Mouse (Mus musculus): ENCODE results near the gene Cep104. TPM values are rescaled to one million over a fixed set of nuclear protein-coding genes. Genes with fewer than 3 reads are reported as not detected.

Cep104 gene
- polyA plus RNA-seq, 1 experiment from 2014 or later, result 11.4 TPM

Other genes starting within 250 kb of the Cep104 start
- 50.5 and 57.8 TPM in 2 replicates for gene A430005L14Rik, start 18.0 kb upstream of the Cep104 start, polyA plus RNA-seq (2014; fragmentation: Nextera tagmentation; extraction: Ambion mirVana)
- 4.9 and 7.5 TPM in 2 replicates for gene Dffb, start 68 bp upstream of the Cep104 start, polyA plus RNA-seq (2014; fragmentation: Nextera tagmentation; extraction: Ambion mirVana)
- 13.4 and 14.7 TPM in 2 replicates for gene Lrrc47, start 36.5 kb downstream of the Cep104 start, polyA plus RNA-seq (2014; fragmentation: Nextera tagmentation; extraction: Ambion mirVana)
- 95.7 and 104 TPM in 2 replicates for gene Smim1, start 51.0 kb downstream of the Cep104 start, polyA plus RNA-seq (2014; fragmentation: Nextera tagmentation; extraction: Ambion mirVana)
- not detected in 2 replicates for gene Ccdc27, start 67.5 kb downstream of the Cep104 start, polyA plus RNA-seq (2014; fragmentation: Nextera tagmentation; extraction: Ambion mirVana)
- gene Trp73, start 165.0 kb downstream of the Cep104 start, polyA plus RNA-seq (2014; fragmentation: Nextera tagmentation; extraction: Ambion mirVana), result not detected in 2 replicates
- 22.1 and 26.5 TPM in 2 replicates for gene Wrap73, start 167.2 kb downstream of the Cep104 start, polyA plus RNA-seq (2014; fragmentation: Nextera tagmentation; extraction: Ambion mirVana)
- gene Tprgl, start 185.5 kb downstream of the Cep104 start, polyA plus RNA-seq (2014; fragmentation: Nextera tagmentation; extraction: Ambion mirVana), result 125 and 135 TPM in 2 replicates
- 8.6 and 8.8 TPM in 2 replicates for gene Megf6, start 195.5 kb downstream of the Cep104 start, polyA plus RNA-seq (2014; fragmentation: Nextera tagmentation; extraction: Ambion mirVana)

All from heart, embryonic 11.5 days (tissue).